Mouse (Mus musculus) cerebellum, adult 8-10 months (tissue): ENCODE measurements around the gene Hspa1b.
"Not testable (repeated sequence)": the region's sequence is repeated elsewhere in the genome, so short reads cannot be mapped to it uniquely, and the experiment has no call there.

Experiments used
- DNase-seq: peaks from one replicate; pipeline ENCODE4 v3.0.0; 2022

The Hspa1b gene

DNA sequence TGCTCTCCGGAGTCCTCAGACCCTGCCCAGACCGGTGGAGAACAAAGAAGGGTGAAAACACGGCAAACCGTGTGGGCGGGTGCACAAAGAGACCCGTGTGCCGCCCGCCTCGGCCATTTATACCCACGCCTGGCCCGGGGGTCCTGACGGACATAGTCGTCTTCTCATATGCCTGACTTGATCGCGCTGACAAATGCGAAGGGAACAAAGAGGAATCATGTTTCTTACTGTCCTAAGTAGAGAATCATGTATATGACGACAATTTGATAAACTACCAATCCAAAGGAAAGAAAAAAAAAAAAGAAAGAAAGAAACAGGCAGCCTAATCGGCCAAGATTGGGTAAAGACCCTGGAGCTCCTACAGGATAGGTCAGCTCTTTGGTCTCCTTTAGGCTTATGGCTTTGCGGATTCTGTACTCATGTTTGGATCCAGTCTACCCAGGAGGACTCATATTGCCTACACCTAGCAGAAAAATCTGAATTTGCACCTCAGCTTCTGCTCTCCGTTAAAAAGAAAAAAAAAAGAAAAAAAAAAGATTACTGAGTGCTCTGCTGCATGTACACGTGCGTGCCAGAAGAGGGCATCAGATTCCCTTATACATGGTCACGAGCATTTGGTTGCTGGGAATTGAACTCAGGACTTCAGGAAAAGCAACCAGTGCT is 6.5 kb downstream of the Hspa1b start:
- peak; percentile 81 for DNase-seq

DNA sequence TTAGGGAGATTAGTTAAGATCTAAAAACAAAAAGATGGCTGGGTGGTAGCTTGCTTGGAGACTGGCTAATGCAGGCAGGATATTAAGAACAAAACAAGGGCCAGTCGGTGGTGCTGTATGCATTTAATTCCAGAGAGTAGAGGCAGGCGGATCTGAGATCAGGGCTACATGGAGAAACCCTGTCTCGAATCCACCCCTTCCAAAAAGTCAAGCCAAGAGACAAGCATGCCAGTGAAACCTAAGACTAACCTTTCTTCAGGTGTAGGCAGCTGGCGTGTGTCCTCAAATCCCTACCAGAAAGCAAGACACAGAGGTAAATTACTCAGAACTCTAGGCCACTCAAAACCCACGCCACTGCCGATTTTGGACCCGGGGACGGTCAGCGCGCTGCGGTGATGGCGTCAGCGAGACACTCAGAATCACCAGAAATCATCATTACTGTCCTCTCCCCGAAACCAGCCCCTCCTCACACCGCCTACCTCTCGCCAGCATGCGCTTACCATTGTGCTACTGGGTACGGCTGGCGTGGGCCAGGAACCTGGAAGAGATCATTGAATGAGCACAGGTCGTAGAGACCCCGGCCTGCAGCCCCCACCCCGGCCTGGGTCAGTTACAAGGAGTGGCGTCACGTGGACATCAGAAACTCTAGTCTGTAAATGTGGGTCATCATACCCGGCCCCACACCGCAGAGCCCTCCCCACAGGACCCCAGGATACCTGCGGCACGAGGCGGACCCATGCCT is 7.2 kb downstream of the Hspa1b start:
- DNase-seq = peak; percentile 47

GRCm38 (mm10) chr17:34950514-34951455 is 8.3 kb downstream of the Hspa1b start:
- no peak for DNase-seq

- no peak for DNase-seq
Observed at GRCm38 (mm10) chr17:34949553-34949969, 9.5 kb downstream of the Hspa1b start.

- not testable (repeated sequence) for DNase-seq
Observed at GRCm38 (mm10) chr17:34948721-34949552, 10.1 kb downstream of the Hspa1b start.

- DNase-seq = no peak
Observed at GRCm38 (mm10) chr17:34947606-34948005, 11.4 kb downstream of the Hspa1b start.

GRCm38 (mm10) chr17:34946486-34947140 is 12.4 kb downstream of the Hspa1b start:
- no peak for DNase-seq

DNA sequence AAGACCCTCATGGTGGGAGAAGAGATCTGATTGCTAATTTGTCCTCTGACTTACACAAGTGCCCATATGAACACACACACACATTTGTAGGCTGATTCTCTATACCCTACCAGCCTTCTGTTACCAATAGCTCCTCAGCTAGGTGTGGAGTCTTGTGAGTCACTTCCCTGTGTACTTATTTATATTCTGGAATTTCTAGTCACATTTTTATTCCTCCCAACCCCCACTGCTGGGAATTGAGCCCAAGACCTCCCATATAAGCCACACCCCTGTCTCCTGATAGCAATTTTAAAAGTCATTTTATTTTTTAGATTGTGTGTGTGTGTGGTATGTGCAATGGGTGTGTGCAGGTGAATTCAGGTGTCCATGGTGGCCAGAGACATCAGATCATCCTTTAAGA is 14.7 kb downstream of the Hspa1b start:
- no peak for DNase-seq

- no peak for DNase-seq
Observed at GRCm38 (mm10) chr17:34943128-34943815, 15.8 kb downstream of the Hspa1b start.

DNA sequence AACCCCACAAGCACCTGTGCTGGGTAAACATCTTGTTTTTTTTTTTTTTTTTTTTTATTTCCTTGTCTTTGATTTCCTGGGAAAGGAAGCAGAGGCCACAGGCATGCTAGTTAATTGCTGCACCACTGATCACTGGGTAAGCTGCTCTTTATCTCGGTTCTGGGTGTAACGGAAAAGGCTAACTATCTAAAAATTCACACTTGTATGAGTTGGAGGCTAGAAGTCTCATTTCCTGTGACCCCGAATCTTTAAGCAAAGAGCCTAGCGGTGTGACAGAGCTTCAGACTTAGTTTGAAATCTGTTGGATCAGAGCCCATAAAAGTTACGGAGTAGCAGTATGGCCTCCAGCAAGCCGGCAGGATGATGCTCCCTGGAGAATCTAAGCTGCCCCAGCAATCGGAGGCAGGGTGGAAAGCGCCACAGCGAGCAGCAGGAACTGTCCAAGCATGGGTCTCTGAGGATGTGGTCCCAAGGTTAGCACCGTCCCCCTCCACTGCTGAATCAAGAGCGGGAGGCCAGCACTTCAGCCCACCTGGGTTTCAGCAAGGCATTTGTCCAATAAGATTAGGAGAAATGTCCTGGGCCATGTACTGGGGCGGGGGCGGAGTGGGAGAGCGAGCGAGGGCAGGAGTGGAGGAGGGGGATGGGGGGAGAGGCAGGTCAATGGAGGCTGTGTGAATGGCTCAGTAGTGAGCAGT is 17.5 kb downstream of the Hspa1b start:
- DNase-seq = no peak

GRCm38 (mm10) chr17:34937960-34938505 is 21.0 kb downstream of the Hspa1b start:
- DNase-seq = no peak

DNA sequence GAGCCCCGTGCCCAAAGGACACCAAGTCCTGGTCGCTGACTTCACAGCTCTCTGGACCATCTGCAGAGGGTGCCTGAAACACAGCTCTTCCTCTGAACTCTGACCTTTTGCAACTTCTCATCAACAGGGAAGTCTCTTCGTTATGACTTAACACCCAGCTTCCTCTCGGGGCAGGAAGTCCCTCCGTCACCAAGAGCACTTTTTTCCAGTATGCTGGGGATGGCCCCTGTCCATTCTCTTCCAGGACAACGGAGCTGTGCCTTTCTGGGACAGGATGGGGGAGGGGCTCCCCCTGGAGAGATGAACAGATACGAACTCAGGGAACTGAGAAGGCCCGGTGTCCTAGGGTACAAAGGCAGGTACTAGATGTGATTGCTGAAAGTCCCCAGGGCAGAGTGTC is 24.2 kb downstream of the Hspa1b start:
- DNase-seq = no peak

- DNase-seq = no peak
Observed at GRCm38 (mm10) chr17:34934031-34934430, 25.0 kb downstream of the Hspa1b start.

DNA sequence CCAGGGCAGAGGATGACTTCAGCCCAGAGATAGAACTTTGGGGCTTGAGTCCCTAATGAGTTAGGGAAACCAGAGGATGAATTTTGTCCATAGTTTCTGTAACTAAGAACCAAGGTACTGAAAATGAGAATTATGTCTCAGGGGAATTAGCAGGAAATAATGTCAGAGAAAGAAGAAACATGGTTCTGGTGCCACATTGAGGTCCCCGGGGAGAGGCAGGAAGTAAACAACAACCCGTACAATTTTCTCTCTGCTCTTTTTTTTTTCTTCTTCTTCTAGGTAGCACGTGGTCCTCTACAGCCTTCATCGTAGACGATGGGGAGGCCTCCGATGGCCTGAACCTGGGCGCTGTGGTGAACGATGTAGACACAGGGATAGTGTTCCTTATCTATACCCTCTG is 26.8 kb downstream of the Hspa1b start:
- no peak for DNase-seq

DNA sequence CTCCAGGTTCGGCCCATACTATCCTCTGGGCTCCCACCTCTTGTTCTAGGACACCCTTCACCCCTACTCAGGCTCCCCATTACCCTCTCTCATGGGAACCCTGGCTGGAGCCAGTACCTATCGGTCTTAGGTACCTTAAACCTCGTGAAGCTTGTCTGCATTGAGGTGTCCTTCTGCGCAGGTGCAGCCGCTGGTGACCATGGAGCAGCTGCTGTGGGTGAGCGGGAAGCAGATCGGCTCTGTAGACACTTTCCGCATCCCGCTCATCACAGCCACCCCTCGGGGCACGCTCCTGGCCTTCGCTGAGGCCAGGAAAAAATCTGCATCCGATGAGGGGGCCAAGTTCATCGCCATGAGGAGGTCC is 27.3 kb downstream of the Hspa1b start:
- DNase-seq = peak; percentile 50

DNA sequence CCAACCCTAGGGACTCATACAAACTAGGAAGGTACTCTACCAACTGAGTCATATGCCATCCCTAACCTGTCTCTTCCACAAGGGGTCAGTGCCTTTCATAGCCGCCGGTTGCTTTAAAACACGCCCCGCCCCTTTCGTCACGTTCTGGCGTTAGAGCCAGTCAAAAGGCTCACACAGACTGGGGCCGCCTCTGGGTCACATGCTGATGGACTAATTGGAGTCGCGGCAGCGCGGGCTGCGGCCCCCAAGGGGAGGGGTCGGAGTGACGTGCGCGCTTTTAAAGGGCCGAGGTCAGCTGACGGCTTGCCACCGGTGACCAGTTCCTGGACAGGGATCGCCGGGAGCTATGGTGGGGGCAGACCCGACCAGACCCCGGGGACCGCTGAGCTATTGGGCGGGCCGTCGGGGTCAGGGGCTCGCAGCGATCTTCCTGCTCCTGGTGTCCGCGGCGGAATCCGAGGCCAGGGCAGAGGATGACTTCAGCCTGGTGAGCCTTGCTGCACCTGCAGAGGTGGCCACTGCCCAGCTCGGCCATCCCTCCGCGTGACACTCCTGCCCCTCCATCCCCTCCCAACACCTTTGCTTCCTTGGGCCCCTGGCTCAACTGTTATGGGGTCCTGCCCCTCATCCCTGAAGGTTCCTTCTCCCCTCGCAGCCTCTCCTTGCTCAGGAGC is 27.8 kb downstream of the Hspa1b start, which contains the start of gene Neu1:
Neu1 (plus strand) TSS at position 193 of the 674 bp plus-strand sequence.
- DNase-seq = peak; percentile 98

DNA sequence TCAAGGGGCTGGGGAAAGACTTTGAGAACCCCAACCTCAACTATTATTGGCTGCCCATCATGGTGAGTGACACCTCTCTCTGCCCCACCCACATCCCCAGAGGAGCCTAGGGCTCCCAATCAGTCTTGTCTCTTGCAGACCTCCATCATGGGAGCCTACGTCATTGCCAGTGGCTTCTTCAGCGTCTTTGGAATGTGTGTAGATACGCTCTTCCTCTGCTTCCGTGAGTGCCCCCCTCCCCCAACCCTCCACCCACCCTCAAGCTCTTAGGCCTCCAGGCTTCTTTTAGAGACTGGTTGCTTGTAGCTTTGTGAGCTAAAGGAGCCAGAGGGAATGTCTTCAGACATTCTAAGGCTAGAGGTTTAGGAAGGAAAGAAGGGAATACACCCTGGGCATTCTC is 30.2 kb downstream of the Hspa1b start:
- DNase-seq = no peak

DNA sequence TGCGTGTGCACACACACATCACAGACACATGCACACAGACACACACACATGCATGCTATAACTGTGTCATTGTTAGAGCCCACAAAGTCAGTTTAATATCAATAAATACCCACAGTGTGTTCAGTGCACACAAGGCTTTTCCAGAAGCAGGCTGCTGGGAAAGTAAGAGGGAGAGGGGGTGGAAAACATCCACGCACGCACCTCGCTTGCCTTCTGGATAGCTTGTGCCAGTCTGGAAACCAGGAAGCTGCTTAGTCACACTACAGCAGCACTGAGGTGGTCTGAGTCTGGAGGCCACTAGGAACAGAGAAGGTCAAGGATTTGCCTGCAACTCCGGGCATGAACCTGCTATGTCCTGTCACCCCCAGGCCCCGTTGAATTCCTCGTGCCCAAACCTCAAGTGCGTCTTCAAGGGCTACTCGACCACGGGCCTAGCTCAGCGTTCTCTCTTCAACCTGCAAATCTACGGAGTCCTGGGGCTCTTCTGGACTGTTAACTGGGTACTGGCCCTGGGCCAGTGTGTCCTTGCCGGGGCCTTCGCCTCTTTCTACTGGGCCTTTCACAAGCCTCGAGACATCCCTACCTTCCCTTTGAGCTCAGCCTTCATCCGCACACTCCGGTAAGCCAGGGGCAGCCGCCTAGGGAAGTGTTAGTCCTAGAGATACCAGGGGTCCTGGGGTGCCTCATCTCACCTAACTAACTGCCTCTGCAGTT is 31.6 kb downstream of the Hspa1b start:
- no peak for DNase-seq

DNA sequence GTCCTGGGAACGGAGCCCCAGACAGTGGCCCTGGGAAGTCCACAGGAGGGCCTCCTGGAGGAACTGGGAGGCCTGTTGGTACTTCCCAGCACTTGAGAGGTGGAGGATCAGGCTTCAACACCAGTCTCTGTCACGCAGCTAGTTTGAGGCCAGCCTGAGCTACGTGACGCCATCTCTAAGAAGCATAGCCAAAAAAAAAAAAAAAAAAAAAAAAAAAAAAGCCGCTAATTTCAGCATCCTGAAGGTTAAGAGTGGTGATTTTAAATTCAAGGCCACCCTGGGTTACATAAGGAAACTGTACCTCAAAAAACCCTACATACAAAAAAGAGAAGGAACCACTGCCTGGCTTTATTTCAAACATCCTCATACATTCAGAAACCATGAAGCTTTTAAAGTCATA is 34.8 kb downstream of the Hspa1b start:
- DNase-seq = no peak
